Mouse (Mus musculus) intestine, postnatal 0 days (tissue): Measurements from ENCODE around the gene Ykt6. TPM values are rescaled to one million over a fixed set of nuclear protein-coding genes. Genes with fewer than 3 reads are reported as not detected.

ENCODE experiments used
- ATAC-seq: fragments of 200-750 bp; cut with Nextera tagmentation; 2 replicates; pipeline ENCODE4 v1.8.0; 2017; ENCODE audit warnings: mild to moderate bottlenecking, moderate TSS enrichment, moderate library complexity
- H3K27ac ChIP-seq: fragments of 300-500 bp; sonication (generic); 2 replicates; pipeline ENCODE4 v1.5.1; 2014; ENCODE audit warnings: mild to moderate bottlenecking, low read depth, low read length, moderate library complexity
- H3K27me3 ChIP-seq: fragments of 300-500 bp; sonication (generic); replicated peaks from 2 replicates; pipeline ENCODE4 v1.6.1; 2014; ENCODE audit warnings: low read length, mixed read lengths; ENCODE audit not compliant: control insufficient read depth, insufficient read depth
- H3K36me3 ChIP-seq: fragments of 300-500 bp; sonication (generic); 2 replicates; pipeline ENCODE4 v1.6.1; 2014; ENCODE audit warnings: mild to moderate bottlenecking, moderate library complexity; ENCODE audit not compliant: control insufficient read depth, insufficient read depth
- H3K4me1 ChIP-seq: fragments of 300-500 bp; sonication (generic); replicated peaks from 2 replicates; pipeline ENCODE4 v1.6.1; 2014; ENCODE audit warnings: antibody characterized with exemption, low read length, mixed read lengths; ENCODE audit not compliant: control insufficient read depth, insufficient read depth
- H3K4me2 ChIP-seq: fragments of 300-500 bp; sonication (generic); replicated peaks from 2 replicates; pipeline ENCODE4 v1.6.1; 2014; ENCODE audit warnings: low read depth, mild to moderate bottlenecking, moderate library complexity
- H3K4me3 ChIP-seq: fragments of 300-500 bp; sonication (generic); 2 replicates; pipeline ENCODE4 v1.5.1; 2014; ENCODE audit warnings: low read depth, low read length
- H3K9ac ChIP-seq: fragments of 300-500 bp; sonication (generic); 2 replicates; pipeline ENCODE4 v1.6.1; 2014; ENCODE audit warnings: mild to moderate bottlenecking, low read depth, low read length
- H3K9me3 ChIP-seq: fragments of 300-500 bp; sonication (generic); 2 replicates; pipeline ENCODE4 v1.6.1; 2016; ENCODE audit warnings: mixed run types; ENCODE audit not compliant: control insufficient read depth
- CTCF ChIP-seq: sonication (generic); IDR thresholded peaks from 2 replicates; pipeline ENCODE4 v1.5.1; 2016; ENCODE audit warnings: low read depth, mild to moderate bottlenecking, control low read depth, antibody characterized with exemption, moderate library complexity
- WGBS: fragments of 180-500 bp; shearing (Covaris S2); extraction: QIAGEN DNeasy Blood & Tissue Kit; methylation state at CpG from one replicate; pipeline ENCODE4 v1.1.7; 2014; 5-methylcytosine and 5-hydroxymethylcytosine counted together
- polyA plus RNA-seq: library from polyadenylated mRNA; unstranded; fragments of >200 nt; fragmentation: Nextera tagmentation; extraction: Ambion mirVana; gene quantifications from 2 replicates; pipeline ENCODE4 v1.2.1, GENCODE M21; 2015

The Ykt6 gene
- polyA plus RNA-seq, 1 experiment from 2014 or later: 53.8 TPM

DNA sequence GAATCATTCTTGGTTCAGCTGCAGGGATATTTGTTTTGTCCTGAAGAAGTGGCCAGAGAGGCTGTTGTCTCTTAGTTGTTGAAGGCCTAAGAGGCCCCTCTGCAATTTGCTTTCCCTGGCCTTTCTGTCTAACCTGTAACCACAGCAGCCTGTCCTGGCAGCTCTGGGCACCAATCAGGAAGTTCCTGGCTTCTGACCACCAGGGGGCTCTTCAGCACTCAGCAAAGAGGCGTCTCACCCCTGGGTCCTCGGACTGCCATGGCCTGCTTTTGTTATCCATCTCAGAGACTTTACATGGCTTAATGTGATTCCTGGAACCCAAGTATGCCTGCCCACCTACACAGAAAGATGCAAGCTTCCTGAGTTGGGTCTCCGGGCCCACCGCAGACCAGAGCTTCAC lies 35.4 kb downstream of the Ykt6 start:
- Histone ChIP-seq H3K27ac (no peak overlapping the region), H3K9me3 (no peaks in the 10 kb centered on the region), H3K4me2 (no peak overlapping the region), H3K4me1 (no peaks in the 10 kb centered on the region), H3K9ac (no peak overlapping the region), H3K27me3 (no peaks in the 10 kb centered on the region), H3K36me3 (0 out of 2 replicates have a peak, but pooled peaks cover 4% of the 10 kb centered on the region), H3K4me3 (no peak overlapping the region)
- TF ChIP-seq CTCF: peak; percentile 82
- 0 out of 2 replicates have a peak, but pooled peaks have one; percentile 28 for ATAC-seq
- WGBS: 36% methylated on average over 4 of the region's 4 CpGs

- no peak for ATAC-seq
- TF ChIP-seq CTCF: no peak
- Histone ChIP-seq H3K4me1 (no peaks in the 10 kb centered on the region), H3K9ac (no peak overlapping the region), H3K27me3 (no peaks in the 10 kb centered on the region), H3K36me3 (no peaks in the 10 kb centered on the region), H3K4me2 (no peak overlapping the region), H3K27ac (no peak overlapping the region), H3K4me3 (no peak overlapping the region), H3K9me3 (no peaks in the 10 kb centered on the region)
- WGBS: 95% methylated on average over 5 of the region's 5 CpGs
These were observed 38.7 kb downstream of the Ykt6 start for GRCm38 (mm10) chr11:5994212-5994611.

DNA sequence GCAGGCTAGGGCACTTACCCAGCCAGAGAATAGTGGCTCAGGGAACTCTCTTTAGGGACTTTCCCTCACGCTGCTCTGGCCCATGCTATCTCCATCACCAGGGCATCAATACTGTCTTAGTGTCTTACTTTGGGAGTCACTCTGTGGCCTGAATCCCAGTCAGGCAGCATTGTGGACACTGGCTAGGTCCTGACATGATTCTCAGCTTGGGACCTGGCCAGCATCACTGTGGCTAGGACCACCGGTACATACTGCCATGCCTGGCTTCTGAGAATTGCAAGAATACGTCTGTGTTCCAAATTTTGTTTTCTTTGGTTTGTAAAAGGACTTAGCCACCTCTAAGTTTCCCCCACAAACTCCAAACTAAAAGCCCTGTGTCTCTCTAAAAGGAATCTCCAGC lies 39.4 kb downstream of the Ykt6 start:
- WGBS: 76% methylated on average over 3 of the region's 3 CpGs
- H3K4me2 ChIP-seq: no peak overlapping the region
- no peaks in the 10 kb centered on the region for H3K27me3 ChIP-seq
- no peaks in the 10 kb centered on the region for H3K4me1 ChIP-seq
- H3K9me3 ChIP-seq: no peaks in the 10 kb centered on the region
- no peak overlapping the region for H3K27ac ChIP-seq
- H3K36me3 ChIP-seq: no peaks in the 10 kb centered on the region
- no peak overlapping the region for H3K4me3 ChIP-seq
- no peak overlapping the region for H3K9ac ChIP-seq
- TF ChIP-seq CTCF: no peak
- ATAC-seq: no peak

DNA sequence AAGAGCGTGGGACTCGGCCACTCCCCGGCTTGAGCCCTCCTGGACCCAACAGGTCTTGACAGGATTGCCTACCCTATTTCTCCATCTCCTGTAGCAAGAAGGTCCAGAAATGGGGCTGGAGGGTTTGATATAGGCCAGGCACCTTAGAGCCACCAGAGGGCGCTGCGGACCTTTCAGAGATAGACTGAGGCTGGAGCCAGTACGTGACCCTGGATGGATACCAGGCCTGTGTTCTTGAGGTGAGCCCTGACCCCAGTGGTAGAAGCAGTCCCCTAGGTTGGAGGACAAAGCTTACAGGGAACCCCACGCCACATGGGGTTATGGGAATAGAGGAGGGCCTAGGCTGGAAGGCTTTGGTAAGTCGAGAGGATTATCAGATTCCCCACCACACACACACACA lies 40.5 kb downstream of the Ykt6 start:
- no peak overlapping the region for H3K27ac ChIP-seq
- H3K36me3 ChIP-seq: no peaks in the 10 kb centered on the region
- H3K27me3 ChIP-seq: no peaks in the 10 kb centered on the region
- ATAC-seq: peak; percentile 22; the same call in 1 of the 2 replicates
- H3K4me2 ChIP-seq: no peak overlapping the region
- 18% methylated on average over 8 of the region's 8 CpGs for WGBS
- TF ChIP-seq CTCF: peak; percentile 98
- peaks cover 2% of the 10 kb centered on the region for H3K4me1 ChIP-seq
- H3K9me3 ChIP-seq: no peaks in the 10 kb centered on the region
- H3K9ac ChIP-seq: no peak overlapping the region
- H3K4me3 ChIP-seq: no peak overlapping the region

DNA sequence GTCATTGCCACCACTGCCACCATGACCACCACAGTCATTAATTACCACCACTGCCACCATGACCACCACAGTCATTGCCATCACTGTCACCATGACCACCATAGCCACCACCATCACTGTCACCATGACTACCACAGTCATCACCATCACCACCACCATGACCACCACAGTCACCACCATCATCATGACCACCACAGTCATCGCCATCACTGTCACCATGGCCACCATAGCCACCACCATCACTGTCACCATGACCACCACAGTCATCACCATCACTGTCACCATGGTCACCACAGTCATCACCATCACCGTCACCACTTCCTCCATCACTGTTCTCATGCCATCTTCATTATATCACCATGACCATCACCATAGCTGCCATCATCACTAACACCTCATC lies 43.0 kb downstream of the Ykt6 start:
- no peak overlapping the region for H3K9ac ChIP-seq
- H3K4me1 ChIP-seq: peaks cover 18% of the 10 kb centered on the region
- no peaks in the 10 kb centered on the region for H3K9me3 ChIP-seq
- no peak for TF ChIP-seq CTCF
- ATAC-seq: no peak
- no peak overlapping the region for H3K27ac ChIP-seq
- H3K4me3 ChIP-seq: no peak overlapping the region
- H3K4me2 ChIP-seq: no peak overlapping the region
- no peaks in the 10 kb centered on the region for H3K27me3 ChIP-seq
- H3K36me3 ChIP-seq: no peaks in the 10 kb centered on the region
- 95% methylated on average over 2 of the region's 2 CpGs for WGBS

GRCm38 (mm10) chr11:5999832-6000771 lies 44.6 kb downstream of the Ykt6 start:
- no peak overlapping the region for H3K4me2 ChIP-seq
- H3K27me3 ChIP-seq: no peaks in the 10 kb centered on the region
- 26% methylated on average over 8 of the region's 8 CpGs for WGBS
- no peak for TF ChIP-seq CTCF
- 0 out of 2 replicates have a peak overlapping the region, but pooled peaks have one; percentile 2 for H3K9ac ChIP-seq
- ATAC-seq: peak; percentile 37
- H3K4me1 ChIP-seq: peaks cover 29% of the 10 kb centered on the region
- H3K4me3 ChIP-seq: no peak overlapping the region
- no peaks in the 10 kb centered on the region for H3K36me3 ChIP-seq
- H3K27ac ChIP-seq: peak overlapping the region; percentile 57; the same call in 1 of the 2 replicates
- no peaks in the 10 kb centered on the region for H3K9me3 ChIP-seq
